ENCODE assay signal across 10 mouse cellular contexts in the genomic region with DNA sequence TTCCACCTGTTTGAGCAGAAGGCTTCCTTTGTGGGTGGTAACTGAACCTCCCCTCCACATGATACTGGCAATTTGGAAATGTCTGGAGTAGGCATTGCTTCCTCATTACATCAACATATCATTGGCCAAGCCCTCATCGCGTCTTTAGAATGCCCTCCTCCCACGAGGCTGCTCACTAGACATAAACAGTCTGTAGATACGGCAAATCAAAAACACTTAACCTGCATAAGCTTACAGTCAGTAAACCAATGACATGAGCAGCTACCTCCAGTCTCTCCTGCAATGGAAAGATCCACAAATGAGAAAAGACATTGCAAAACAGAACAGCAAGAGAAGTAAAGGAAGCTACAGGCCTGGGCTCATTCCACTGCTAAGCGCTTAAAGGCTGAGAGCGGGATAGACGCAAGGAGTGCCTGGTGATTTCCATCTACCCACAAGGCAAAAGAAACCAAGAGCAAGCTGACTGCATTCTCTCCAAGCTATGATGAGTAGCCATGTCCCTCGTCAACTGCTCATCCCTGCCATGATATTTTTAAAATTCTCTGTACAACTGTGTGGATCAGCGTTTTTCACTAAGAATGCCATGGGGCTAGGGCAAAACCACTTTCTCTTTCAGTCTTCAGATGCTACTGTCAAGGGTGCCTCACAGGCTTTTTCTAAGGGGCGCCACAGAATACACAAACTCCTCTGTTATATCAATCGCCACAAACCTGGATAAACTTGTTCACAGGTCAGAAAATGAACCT.
DNase-seq lines count a peak whose midpoint lies in the region; ATAC-seq lines count a peak whose summit lies in the region.
"Had no signal": no experiment of that assay in that cellular context is flagged by ENCODE, and none has a peak within 500 bp of the region (broad histone marks: within the 10 kb centered on the region; RNA-seq: fewer than 3 reads in every experiment).

No protein-coding gene starts in this region.

- H3K9me3 ChIP-seq in forebrain, embryonic 14.5 days (replicated peaks; ENCODE audit: control insufficient read depth, low read length), result no peaks in the 10 kb centered on the region
- no peaks in the 10 kb centered on the region for H3K9me3 ChIP-seq in forebrain, embryonic 12.5 days
- H3K9me3 ChIP-seq: hindbrain, embryonic 13.5 days; lung, embryonic 15.5 days had no signal

- no peak overlapping the region for H3K4me3 ChIP-seq in forebrain, embryonic 14.5 days (ENCODE audit: low read depth, low read length)
- H3K4me3 ChIP-seq in forebrain, embryonic 12.5 days (replicated peaks), result no peak overlapping the region
- H3K4me3 ChIP-seq: hindbrain, embryonic 13.5 days; lung, embryonic 15.5 days had no signal

- ATAC-seq in granulocyte monocyte progenitor cell, adult 5-6 weeks (replicated peaks; ENCODE audit: poor library complexity, severe bottlenecking), result peak; percentile 62
- no peak for ATAC-seq in forebrain, embryonic 14.5 days
- no peak for ATAC-seq in forebrain, embryonic 12.5 days (ENCODE audit: low FRiP score)

- no peak overlapping the region for H3K4me2 ChIP-seq in forebrain, embryonic 14.5 days (ENCODE audit: low read length)
- no peak overlapping the region for H3K4me2 ChIP-seq in forebrain, embryonic 12.5 days
- H3K4me2 ChIP-seq: hindbrain, embryonic 13.5 days; lung, embryonic 15.5 days had no signal

- no peaks in the 10 kb centered on the region for H3K4me1 ChIP-seq in forebrain, embryonic 14.5 days (ENCODE audit: control insufficient read depth, insufficient read depth, low read length)
- H3K4me1 ChIP-seq in forebrain, embryonic 12.5 days, result no peaks in the 10 kb centered on the region

- peak; percentile 47 for DNase-seq in spleen, adult 12 weeks (ENCODE audit: low spot score)
- no peak for DNase-seq in spleen, adult 18-20 months
- peak; percentile 78 for DNase-seq in R1 (ENCODE audit: low read depth, low spot score)
- peak; percentile 72 for DNase-seq in naive thymus-derived CD4-positive, alpha-beta T cell, adult 2 months (ENCODE audit: low read depth)
- DNase-seq in forebrain, embryonic 14.5 days (ENCODE audit: low spot score), result no peak
- no peak for DNase-seq in urinary bladder, adult 18-20 months (ENCODE audit: low spot score in 2 of 2)

- WGBS in forebrain, embryonic 14.5 days, result 86% methylated on average over 11 of the region's 11 CpGs
- WGBS in forebrain, embryonic 12.5 days, result 91% methylated on average over 11 of the region's 11 CpGs

- H3K27ac ChIP-seq in forebrain, embryonic 14.5 days (ENCODE audit: low read depth, low read length), result no peak overlapping the region
- H3K27ac ChIP-seq in forebrain, embryonic 12.5 days, result no peak overlapping the region
- H3K27ac ChIP-seq: hindbrain, embryonic 13.5 days; lung, embryonic 15.5 days had no signal

- H3K27me3 ChIP-seq in forebrain, embryonic 14.5 days (replicated peaks; ENCODE audit: control insufficient read depth, insufficient read depth, low read length), result no peaks in the 10 kb centered on the region
- H3K27me3 ChIP-seq in forebrain, embryonic 12.5 days, result no peaks in the 10 kb centered on the region
- H3K27me3 ChIP-seq: hindbrain, embryonic 13.5 days; lung, embryonic 15.5 days had no signal

- no peak overlapping the region for H3K9ac ChIP-seq in forebrain, embryonic 14.5 days (ENCODE audit: low read length)
- no peak overlapping the region for H3K9ac ChIP-seq in forebrain, embryonic 12.5 days
- H3K9ac ChIP-seq: hindbrain, embryonic 13.5 days; lung, embryonic 15.5 days had no signal

- no peaks in the 10 kb centered on the region for H3K36me3 ChIP-seq in forebrain, embryonic 14.5 days (ENCODE audit: control insufficient read depth, insufficient read depth, low read length)
- no peaks in the 10 kb centered on the region for H3K36me3 ChIP-seq in forebrain, embryonic 12.5 days (replicated peaks)
- H3K36me3 ChIP-seq: hindbrain, embryonic 13.5 days; lung, embryonic 15.5 days had no signal

Comparison
In these comparisons a context has a peak if more than half of its experiments do, and no peak if none do; other contexts are left out.
1. DNase-seq: peak in spleen, adult 12 weeks (single experiment), R1 (single experiment) and naive thymus-derived CD4-positive, alpha-beta T cell, adult 2 months (single experiment); none in spleen, adult 18-20 months (0 of 2), forebrain, embryonic 14.5 days (single experiment) and urinary bladder, adult 18-20 months (0 of 2).